Mouse (Mus musculus): ENCODE measurements around the gene Pikfyve. TPM values are rescaled to one million over a fixed set of nuclear protein-coding genes. Genes with fewer than 3 reads are reported as not detected.

Gene Pikfyve
- polyA plus RNA-seq, 1 experiment from 2014 or later = 20.6 TPM

GRCm38 (mm10) chr1:65178902-65179432 lies 7.5 kb upstream of the Pikfyve start:
- ATAC-seq (ENCODE audit: insufficient read depth, low FRiP score, low TSS enrichment) = peak; percentile 94

DNA sequence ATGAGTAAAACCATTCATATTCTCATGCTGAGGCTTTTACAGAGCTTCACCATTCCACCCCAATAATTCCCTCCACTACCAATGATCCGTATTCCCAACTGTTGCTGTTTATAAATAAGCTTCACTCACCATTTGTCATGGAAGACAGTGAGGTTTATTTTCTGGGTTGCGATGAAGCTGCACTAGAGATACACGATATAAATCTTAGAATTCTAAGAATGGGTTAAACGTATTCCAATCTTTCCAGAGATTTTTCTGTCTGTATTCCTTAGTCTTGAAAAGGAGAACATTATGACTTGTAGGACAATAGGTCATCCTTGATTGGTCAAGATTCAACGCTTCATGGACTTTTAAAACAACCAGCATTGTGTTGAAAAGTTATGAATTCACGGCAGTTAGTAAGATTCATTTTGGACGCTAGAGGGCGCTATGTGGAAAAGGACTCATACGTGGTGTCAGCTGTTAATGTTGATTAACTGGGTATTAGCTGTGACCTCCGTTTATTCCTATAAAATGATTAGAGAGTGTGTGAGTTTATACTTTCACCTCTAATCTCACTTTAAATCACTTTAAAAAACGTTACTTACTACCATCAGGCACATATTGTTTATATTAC lies 6.7 kb upstream of the Pikfyve start:
- Histone ChIP-seq H3K4me3 (ENCODE audit: low read depth, low read length) (peak overlapping the region; percentile 52), H3K4me1 (ENCODE audit: control insufficient read depth, insufficient read depth, low read length) (peaks cover 4% of the 10 kb centered on the region; the same call in 1 of the 2 replicates), H3K27ac (ENCODE audit: low read depth, low read length) (no peak overlapping the region), H3K36me3 (ENCODE audit: control insufficient read depth, insufficient read depth, low read length) (no peaks in the 10 kb centered on the region), H3K4me2 (ENCODE audit: low read depth) (peak overlapping the region; percentile 53), H3K27me3 (ENCODE audit: control insufficient read depth, insufficient read depth, low read length) (no peaks in the 10 kb centered on the region), H3K9ac (ENCODE audit: low read length) (peak overlapping the region; percentile 55; the same call in 1 of the 2 replicates), H3K9me3 (ENCODE audit: control insufficient read depth, low read length) (no peaks in the 10 kb centered on the region)
- ATAC-seq (ENCODE audit: insufficient read depth, low FRiP score, low TSS enrichment) (no peak), DNase-seq (ENCODE audit: low spot score) (peak; percentile 42)
- WGBS = 7% methylated on average over 11 of the region's 11 CpGs

More at GRCm38 (mm10) chr1:65178902-65179432, 7.5 kb upstream of the Pikfyve start:
- Histone ChIP-seq H3K9ac (ENCODE audit: low read length) (peak overlapping the region; percentile 77), H3K4me1 (ENCODE audit: control insufficient read depth, insufficient read depth, low read length) (peaks cover 4% of the 10 kb centered on the region; the same call in 1 of the 2 replicates), H3K27me3 (ENCODE audit: control insufficient read depth, insufficient read depth, low read length) (no peaks in the 10 kb centered on the region), H3K4me3 (ENCODE audit: low read depth, low read length) (peak overlapping the region; percentile 52), H3K36me3 (ENCODE audit: control insufficient read depth, insufficient read depth, low read length) (peaks cover 2% of the 10 kb centered on the region; the same call in 1 of the 2 replicates), H3K9me3 (ENCODE audit: control insufficient read depth, low read length) (no peaks in the 10 kb centered on the region), H3K27ac (ENCODE audit: low read depth, low read length) (peak overlapping the region; percentile 90), H3K4me2 (ENCODE audit: low read depth) (peak overlapping the region; percentile 53)
- WGBS = 0% methylated on average over 39 of the region's 39 CpGs
- DNase-seq (ENCODE audit: low spot score) = peak; percentile 98

DNA sequence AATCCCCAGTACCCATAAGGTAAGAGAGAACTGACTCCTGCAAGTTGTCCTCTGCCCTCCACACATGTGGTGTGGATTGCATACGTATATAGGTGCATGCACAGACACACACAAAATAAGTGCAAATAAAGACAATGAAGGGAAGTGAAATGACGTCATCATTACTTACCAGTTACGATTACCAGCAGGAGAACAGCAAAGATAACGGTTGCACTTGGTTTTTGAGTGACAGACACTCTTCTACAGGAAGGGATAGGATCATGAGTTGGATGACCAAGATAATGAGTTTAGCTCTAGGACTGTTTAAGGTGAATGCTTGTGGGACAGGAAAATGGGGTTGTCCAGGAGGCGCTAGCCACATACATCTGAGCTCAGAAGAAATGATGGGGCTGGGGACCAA lies 5.0 kb upstream of the Pikfyve start:
- ATAC-seq (ENCODE audit: insufficient read depth, low FRiP score, low TSS enrichment) (no peak), DNase-seq (ENCODE audit: low spot score) (no peak)
- 91% methylated on average over 5 of the region's 5 CpGs for WGBS
- no peak overlapping the region for H3K9ac ChIP-seq (ENCODE audit: low read length)
- H3K4me1 ChIP-seq (ENCODE audit: control insufficient read depth, insufficient read depth, low read length) = peaks cover 4% of the 10 kb centered on the region; the same call in 1 of the 2 replicates
- no peaks in the 10 kb centered on the region for H3K27me3 ChIP-seq (ENCODE audit: control insufficient read depth, insufficient read depth, low read length)
- H3K9me3 ChIP-seq (ENCODE audit: control insufficient read depth, low read length) = no peaks in the 10 kb centered on the region
- no peak overlapping the region for H3K4me3 ChIP-seq (ENCODE audit: low read depth, low read length)
- no peaks in the 10 kb centered on the region for H3K36me3 ChIP-seq (ENCODE audit: control insufficient read depth, insufficient read depth, low read length)
- no peak overlapping the region for H3K4me2 ChIP-seq (ENCODE audit: low read depth)
- no peak overlapping the region for H3K27ac ChIP-seq (ENCODE audit: low read depth, low read length)

DNA sequence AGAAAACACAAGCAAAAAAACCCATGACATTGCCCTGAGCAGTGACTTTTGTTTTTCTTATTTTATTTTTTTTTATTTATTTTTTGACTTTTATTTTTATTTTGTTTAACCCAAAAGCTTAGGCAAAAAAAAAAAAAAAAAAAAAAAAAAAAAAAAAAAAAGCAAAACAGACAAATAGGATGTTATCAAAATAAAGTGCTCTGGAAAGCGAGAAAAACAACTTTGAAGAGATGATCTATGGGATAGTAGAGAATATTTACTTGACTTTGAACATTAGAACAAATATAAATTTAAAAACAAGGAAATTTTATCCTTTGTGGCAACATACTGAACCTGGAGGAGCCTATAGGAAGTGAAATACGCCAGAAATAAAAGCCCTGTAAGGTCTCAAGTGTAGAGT lies 2.5 kb upstream of the Pikfyve start:
- no peak overlapping the region for H3K27ac ChIP-seq (ENCODE audit: low read depth, low read length)
- no peak for ATAC-seq (ENCODE audit: insufficient read depth, low FRiP score, low TSS enrichment)

GRCm38 (mm10) chr1:65185011-65185410 lies 1.5 kb upstream of the Pikfyve start:
- peaks cover 7% of the 10 kb centered on the region for H3K4me1 ChIP-seq (ENCODE audit: control insufficient read depth, insufficient read depth, low read length)
- H3K4me2 ChIP-seq (ENCODE audit: low read depth) = no peak overlapping the region
- no peak for ATAC-seq (ENCODE audit: insufficient read depth, low FRiP score, low TSS enrichment)
- H3K36me3 ChIP-seq (ENCODE audit: control insufficient read depth, insufficient read depth, low read length) = no peaks in the 10 kb centered on the region
- no peaks in the 10 kb centered on the region for H3K27me3 ChIP-seq (ENCODE audit: control insufficient read depth, insufficient read depth, low read length)
- H3K27ac ChIP-seq (ENCODE audit: low read depth, low read length) = no peak overlapping the region
- no peak overlapping the region for H3K4me3 ChIP-seq (ENCODE audit: low read depth, low read length)
- no peaks in the 10 kb centered on the region for H3K9me3 ChIP-seq (ENCODE audit: control insufficient read depth, low read length)
- no peak for DNase-seq (ENCODE audit: low spot score)
- 91% methylated on average over 8 of the region's 8 CpGs for WGBS
- H3K9ac ChIP-seq (ENCODE audit: low read length) = no peak overlapping the region

More for the DNA sequence above, 2.5 kb upstream of the Pikfyve start:
- H3K4me1 ChIP-seq (ENCODE audit: control insufficient read depth, insufficient read depth, low read length) = peaks cover 7% of the 10 kb centered on the region
- no peaks in the 10 kb centered on the region for H3K27me3 ChIP-seq (ENCODE audit: control insufficient read depth, insufficient read depth, low read length)
- H3K9me3 ChIP-seq (ENCODE audit: control insufficient read depth, low read length) = no peaks in the 10 kb centered on the region
- DNase-seq (ENCODE audit: low spot score) = no peak
- no peak overlapping the region for H3K4me3 ChIP-seq (ENCODE audit: low read depth, low read length)
- no peaks in the 10 kb centered on the region for H3K36me3 ChIP-seq (ENCODE audit: control insufficient read depth, insufficient read depth, low read length)
- no peak overlapping the region for H3K4me2 ChIP-seq (ENCODE audit: low read depth)
- 89% methylated on average over 2 of the region's 2 CpGs for WGBS
- no peak overlapping the region for H3K9ac ChIP-seq (ENCODE audit: low read length)

DNA sequence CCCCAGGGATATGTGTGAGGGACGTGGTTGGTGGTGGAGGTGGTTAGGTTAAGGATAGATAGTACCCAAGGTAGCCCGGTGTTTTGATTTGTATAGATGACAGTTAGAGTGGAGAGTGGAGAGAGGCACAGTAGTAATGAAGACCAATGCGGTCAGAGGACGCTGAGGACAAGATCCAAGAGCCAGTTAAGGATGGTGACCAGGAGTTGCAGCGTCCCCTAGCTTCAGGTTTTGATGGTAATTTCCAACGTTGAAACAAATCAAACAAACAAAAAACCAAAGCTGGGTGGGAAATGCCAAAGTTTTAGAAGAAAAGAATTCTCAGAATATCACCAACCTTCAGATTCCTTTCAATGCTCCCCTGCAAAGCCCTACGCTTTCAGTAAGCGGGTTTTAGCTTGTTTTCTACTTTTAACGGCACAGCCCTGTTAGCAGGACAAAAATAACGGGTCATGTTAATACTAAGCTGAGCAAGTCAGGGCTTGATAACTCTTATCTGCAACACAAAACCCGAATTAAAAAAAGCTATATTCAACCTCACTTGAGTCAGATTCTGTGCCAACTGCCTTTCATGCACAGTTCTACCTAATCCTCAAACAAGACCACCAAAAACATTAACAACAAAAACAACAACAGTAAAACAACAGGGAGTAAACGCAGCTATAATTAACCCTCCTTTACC lies 818 bp upstream of the Pikfyve start:
- no peak for ATAC-seq (ENCODE audit: insufficient read depth, low FRiP score, low TSS enrichment)

DNA sequence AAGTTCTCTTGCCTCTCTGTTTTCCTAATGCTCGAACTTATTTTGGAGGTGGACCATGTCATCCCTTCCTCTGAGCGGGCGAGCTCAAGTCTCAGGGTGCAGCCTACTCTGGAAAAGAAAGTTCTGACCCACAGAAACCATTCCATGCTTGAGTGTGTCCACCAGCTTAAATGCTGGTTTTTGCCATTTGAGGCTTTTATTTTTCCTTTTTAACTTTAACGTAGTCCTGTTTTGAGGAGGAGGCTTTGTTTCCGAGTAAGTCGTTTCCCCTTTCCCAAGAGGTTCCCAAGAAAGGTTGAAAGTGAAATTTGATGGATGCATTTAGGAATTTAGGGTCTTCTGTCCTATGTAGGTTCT lies 569 bp downstream of the Pikfyve start:
- H3K27ac ChIP-seq (ENCODE audit: low read depth, low read length) = peak overlapping the region; percentile 90; the same call in 1 of the 2 replicates
- H3K4me2 ChIP-seq (ENCODE audit: low read depth) = peak overlapping the region; percentile 57
- no peaks in the 10 kb centered on the region for H3K36me3 ChIP-seq (ENCODE audit: control insufficient read depth, insufficient read depth, low read length)
- under 1% methylated on average over 6 of the region's 6 CpGs for WGBS
- no peaks in the 10 kb centered on the region for H3K9me3 ChIP-seq (ENCODE audit: control insufficient read depth, low read length)
- peak overlapping the region; percentile 86 for H3K4me3 ChIP-seq (ENCODE audit: low read depth, low read length)
- peaks cover 7% of the 10 kb centered on the region for H3K4me1 ChIP-seq (ENCODE audit: control insufficient read depth, insufficient read depth, low read length)
- DNase-seq (ENCODE audit: low spot score) (no peak), ATAC-seq (ENCODE audit: insufficient read depth, low FRiP score, low TSS enrichment) (no peak)
- peak overlapping the region; percentile 87 for H3K9ac ChIP-seq (ENCODE audit: low read length)
- no peaks in the 10 kb centered on the region for H3K27me3 ChIP-seq (ENCODE audit: control insufficient read depth, insufficient read depth, low read length)

More for the DNA sequence above, 818 bp upstream of the Pikfyve start:
- H3K4me2 ChIP-seq (ENCODE audit: low read depth) = peak overlapping the region; percentile 48
- H3K4me3 ChIP-seq (ENCODE audit: low read depth, low read length) = peak overlapping the region; percentile 86
- no peaks in the 10 kb centered on the region for H3K27me3 ChIP-seq (ENCODE audit: control insufficient read depth, insufficient read depth, low read length)
- peaks cover 7% of the 10 kb centered on the region for H3K4me1 ChIP-seq (ENCODE audit: control insufficient read depth, insufficient read depth, low read length)
- H3K27ac ChIP-seq (ENCODE audit: low read depth, low read length) = no peak overlapping the region
- H3K36me3 ChIP-seq (ENCODE audit: control insufficient read depth, insufficient read depth, low read length) = no peaks in the 10 kb centered on the region
- H3K9me3 ChIP-seq (ENCODE audit: control insufficient read depth, low read length) = no peaks in the 10 kb centered on the region
- no peak for DNase-seq (ENCODE audit: low spot score)
- H3K9ac ChIP-seq (ENCODE audit: low read length) = peak overlapping the region; percentile 40
- 36% methylated on average over 12 of the region's 12 CpGs for WGBS

DNA sequence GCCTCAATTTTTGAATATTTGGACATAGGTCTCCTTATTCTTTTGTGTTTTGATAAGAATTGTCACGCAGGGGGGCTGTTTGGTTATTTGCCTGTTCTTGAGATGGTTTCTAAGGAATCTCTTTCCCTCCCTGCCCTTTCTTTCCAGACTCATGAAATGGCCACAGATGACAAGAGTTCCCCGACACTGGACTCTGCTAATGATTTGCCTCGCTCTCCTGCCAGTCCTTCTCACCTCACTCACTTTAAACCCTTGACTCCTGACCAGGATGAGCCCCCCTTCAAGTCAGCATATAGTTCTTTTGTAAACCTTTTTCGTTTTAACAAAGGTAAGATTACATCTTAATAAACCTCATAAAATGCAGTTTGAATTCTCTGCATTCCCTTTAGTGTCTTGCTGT lies 3.7 kb downstream of the Pikfyve start:
- H3K9me3 ChIP-seq (ENCODE audit: control insufficient read depth, low read length) = no peaks in the 10 kb centered on the region
- no peak overlapping the region for H3K27ac ChIP-seq (ENCODE audit: low read depth, low read length)
- ATAC-seq (ENCODE audit: insufficient read depth, low FRiP score, low TSS enrichment) (no peak), DNase-seq (ENCODE audit: low spot score) (no peak)
- peaks cover 7% of the 10 kb centered on the region for H3K4me1 ChIP-seq (ENCODE audit: control insufficient read depth, insufficient read depth, low read length)
- no peak overlapping the region for H3K4me2 ChIP-seq (ENCODE audit: low read depth)
- no peak overlapping the region for H3K4me3 ChIP-seq (ENCODE audit: low read depth, low read length)
- no peaks in the 10 kb centered on the region for H3K27me3 ChIP-seq (ENCODE audit: control insufficient read depth, insufficient read depth, low read length)
- 0 out of 2 replicates have a peak, but pooled peaks cover 4% of the 10 kb centered on the region for H3K36me3 ChIP-seq (ENCODE audit: control insufficient read depth, insufficient read depth, low read length)
- H3K9ac ChIP-seq (ENCODE audit: low read length) = no peak overlapping the region
- 90% methylated on average over 4 of the region's 4 CpGs for WGBS

Measured in neural tube, embryonic 11.5 days (tissue).